Mouse (Mus musculus) bone marrow, adult 2 months (tissue): ENCODE results near the gene Bcl11a. TPM values are rescaled to one million over a fixed set of nuclear protein-coding genes. Genes with fewer than 3 reads are reported as not detected.
A peak's percentile ranks its signal among the peaks of the same experiment; 100 is the strongest.

ENCODE experiments used
- H3K27ac ChIP-seq: fragments of 200-500 bp; 2 replicates; pipeline ENCODE4 v1.5.1; 2012; ENCODE audit warnings: low read depth, mild to moderate bottlenecking, control low read depth, inconsistent platforms, low read length; ENCODE audit not compliant: control insufficient read depth, poor library complexity, insufficient read depth
- H3K4me1 ChIP-seq: fragments of 200-500 bp; 2 replicates; pipeline ENCODE4 v1.6.1; 2011; ENCODE audit warnings: low read length; ENCODE audit not compliant: control insufficient read depth, insufficient read depth
- H3K4me3 ChIP-seq: fragments of 200-500 bp; replicated peaks from 2 replicates; pipeline ENCODE3; 2011; ENCODE audit warnings: mild to moderate bottlenecking, low read depth, low read length, control low read depth; ENCODE audit not compliant: control insufficient read depth
- CTCF ChIP-seq: fragments of 200-500 bp; IDR thresholded peaks from 2 replicates; pipeline ENCODE4 v1.5.1; 2011; ENCODE audit warnings: low read length, control low read depth; ENCODE audit not compliant: control insufficient read depth, insufficient read depth
- POLR2A ChIP-seq: fragments of 200-500 bp; IDR thresholded peaks from 2 replicates; pipeline ENCODE4 v1.6.1; 2011; ENCODE audit warnings: low read depth, mild to moderate bottlenecking, control low read depth, low read length, borderline replicate concordance; ENCODE audit not compliant: control insufficient read depth
- WGBS: fragments of 180-500 bp; shearing (Covaris S2); methylation state at CpG from one replicate; pipeline ENCODE4 v1.1.7; 2018; 5-methylcytosine and 5-hydroxymethylcytosine counted together
- polyA plus RNA-seq: library from polyadenylated mRNA; stranded (reverse); fragments of >200 nt; gene quantifications from 2 replicates; pipeline ENCODE4 v1.2.4, GENCODE M21; 2011; ENCODE audit warnings: low replicate concordance; ENCODE audit not compliant: missing spikeins, insufficient read depth, insufficient read length

Bcl11a gene
- polyA plus RNA-seq, 1 experiment, result 23.5 TPM

GRCm38 (mm10) chr11:24172585-24172984 lies 94.7 kb downstream of the Bcl11a start:
- H3K4me3 ChIP-seq, result no peak overlapping the region
- TF ChIP-seq POLR2A (no peak), CTCF (no peak)
- 93% methylated on average over 17 of the region's 17 CpGs for WGBS
- no peaks in the 10 kb centered on the region for H3K4me1 ChIP-seq
- no peak overlapping the region for H3K27ac ChIP-seq

GRCm38 (mm10) chr11:24174161-24174792 lies 96.4 kb downstream of the Bcl11a start:
- TF ChIP-seq CTCF (no peak), POLR2A (no peak)
- 78% methylated on average over 2 of the region's 2 CpGs for WGBS
- no peak overlapping the region for H3K27ac ChIP-seq
- no peaks in the 10 kb centered on the region for H3K4me1 ChIP-seq
- H3K4me3 ChIP-seq, result no peak overlapping the region

- Histone ChIP-seq H3K4me1 (no peaks in the 10 kb centered on the region), H3K4me3 (no peak overlapping the region), H3K27ac (no peak overlapping the region)
- WGBS, result 93% methylated on average over 4 of the region's 4 CpGs
- no peak for TF ChIP-seq POLR2A
- no peak for TF ChIP-seq CTCF
Measured at GRCm38 (mm10) chr11:24177458-24177857, 99.6 kb downstream of the Bcl11a start.

- no peak overlapping the region for H3K27ac ChIP-seq
- H3K4me3 ChIP-seq, result no peak overlapping the region
- TF ChIP-seq POLR2A (no peak), CTCF (no peak)
- no peaks in the 10 kb centered on the region; the same call in 1 of the 2 replicates for H3K4me1 ChIP-seq
- 82% methylated on average over 6 of the region's 6 CpGs for WGBS
Measured at GRCm38 (mm10) chr11:24178823-24179476, 101.1 kb downstream of the Bcl11a start.

GRCm38 (mm10) chr11:24180040-24180439 lies 102.2 kb downstream of the Bcl11a start:
- Histone ChIP-seq H3K4me3 (no peak overlapping the region), H3K4me1 (peaks cover 2% of the 10 kb centered on the region; the same call in 1 of the 2 replicates), H3K27ac (no peak overlapping the region)
- WGBS, result 89% methylated on average over 7 of the region's 7 CpGs
- TF ChIP-seq CTCF (no peak), POLR2A (no peak)

GRCm38 (mm10) chr11:24183501-24183900 lies 105.6 kb downstream of the Bcl11a start:
- peaks cover 6% of the 10 kb centered on the region for H3K4me1 ChIP-seq
- H3K27ac ChIP-seq, result no peak overlapping the region
- 86% methylated on average over 7 of the region's 7 CpGs for WGBS
- no peak for TF ChIP-seq POLR2A
- no peak for TF ChIP-seq CTCF
- H3K4me3 ChIP-seq, result no peak overlapping the region

- H3K27ac ChIP-seq, result peak overlapping the region; percentile 60; the same call in 1 of the 2 replicates
- TF ChIP-seq CTCF, result peak; percentile 57; the same call in 1 of the 2 replicates
- no peak for TF ChIP-seq POLR2A
- H3K4me1 ChIP-seq, result peaks cover 6% of the 10 kb centered on the region
- 2% methylated on average over 5 of the region's 5 CpGs for WGBS
- no peak overlapping the region for H3K4me3 ChIP-seq
Measured at GRCm38 (mm10) chr11:24184932-24185331, 107.1 kb downstream of the Bcl11a start.

- Histone ChIP-seq H3K4me3 (no peak overlapping the region), H3K27ac (no peak overlapping the region), H3K4me1 (peaks cover 4% of the 10 kb centered on the region)
- TF ChIP-seq CTCF (no peak), POLR2A (no peak)
- WGBS, result 87% methylated on average over 3 of the region's 3 CpGs
Measured at GRCm38 (mm10) chr11:24190411-24190810, 112.6 kb downstream of the Bcl11a start.
